Comparison of ENCODE assay signal across 24 mouse cellular contexts in genomic region chr13:52009231-52009630, GRCm38 (mm10).
DNase-seq lines count a peak whose midpoint lies in the region; ATAC-seq and TF ChIP-seq lines count a peak whose summit lies in the region.
"Had no signal": no experiment of that assay in that cellular context is flagged by ENCODE, and none has a peak within 500 bp of the region (broad histone marks: within the 10 kb centered on the region; RNA-seq: fewer than 3 reads in every experiment).

No protein-coding gene starts in this region.

- no peak overlapping the region for H3K4me2 ChIP-seq in lung, postnatal 0 days (replicated peaks; ENCODE audit: low read depth, low read length)
- H3K4me2 ChIP-seq in kidney, embryonic 14.5 days (replicated peaks; ENCODE audit: low read depth, low read length) = no peak overlapping the region
- no peak overlapping the region for H3K4me2 ChIP-seq in intestine, embryonic 16.5 days (ENCODE audit: low read depth, low read length)
- H3K4me2 ChIP-seq: embryonic facial prominence, embryonic 12.5 days; embryonic facial prominence, embryonic 15.5 days; forebrain, embryonic 15.5 days; heart, embryonic 12.5 days; heart, embryonic 15.5 days; hindbrain, embryonic 13.5 days had no signal

- H3K27ac ChIP-seq in lung, postnatal 0 days (ENCODE audit: low read length) = no peak overlapping the region
- H3K27ac ChIP-seq in kidney, embryonic 14.5 days (ENCODE audit: low read depth, low read length) = no peak overlapping the region
- no peak overlapping the region for H3K27ac ChIP-seq in intestine, embryonic 16.5 days (ENCODE audit: low read length)
- H3K27ac ChIP-seq: embryonic facial prominence, embryonic 12.5 days; embryonic facial prominence, embryonic 15.5 days; forebrain, embryonic 15.5 days; heart, embryonic 15.5 days; hindbrain, embryonic 10.5 days; hindbrain, embryonic 13.5 days had no signal

- 79% methylated on average over 4 of the region's 4 CpGs for WGBS in lung, postnatal 0 days
- 90% methylated on average over 4 of the region's 4 CpGs for WGBS in kidney, embryonic 14.5 days
- whole genome bisulfite sequencing in intestine, embryonic 16.5 days = 91% methylated on average over 4 of the region's 4 CpGs

- ATAC-seq in lung, postnatal 0 days = no peak
- peak; percentile 64 for ATAC-seq in CD4-positive, CD25-positive, alpha-beta regulatory T cell, adult 4 months
- no peak for ATAC-seq in kidney, embryonic 14.5 days (ENCODE audit: low FRiP score, low TSS enrichment)
- no peak for ATAC-seq in intestine, embryonic 16.5 days
- ATAC-seq: forebrain, embryonic 15.5 days; hindbrain, embryonic 16.5 days had no signal

- no peaks in the 10 kb centered on the region for H3K27me3 ChIP-seq in lung, postnatal 0 days (replicated peaks; ENCODE audit: insufficient read depth, low read length)
- H3K27me3 ChIP-seq in kidney, embryonic 14.5 days (ENCODE audit: control insufficient read depth, insufficient read depth, low read length) = no peaks in the 10 kb centered on the region
- H3K27me3 ChIP-seq in intestine, embryonic 16.5 days (replicated peaks; ENCODE audit: control insufficient read depth, insufficient read depth, low read length) = no peaks in the 10 kb centered on the region
- H3K27me3 ChIP-seq: embryonic facial prominence, embryonic 12.5 days; embryonic facial prominence, embryonic 15.5 days; forebrain, embryonic 15.5 days; heart, embryonic 12.5 days; heart, embryonic 15.5 days had no signal

- DNase-seq in lung, postnatal 36 days = peak; percentile 51
- DNase-seq in lung, postnatal 0 days (ENCODE audit: low spot score) = no peak
- DNase-seq in induced T-regulatory cell, adult 2 months (ENCODE audit: low read depth) = peak; percentile 58
- no peak for DNase-seq in ovary, adult 18-20 months (ENCODE audit: low spot score)
- DNase-seq in kidney, postnatal 14 days = no peak
- DNase-seq: adrenal gland, postnatal 10 days; cerebellum, adult 18-20 months; cerebellum, adult 9-10 months; cerebellum, postnatal 14 days; gastrocnemius, postnatal 25 days; heart, adult 18-20 months; heart, postnatal 10 days; heart, postnatal 36 days had no signal

- no peak overlapping the region for H3K9ac ChIP-seq in lung, postnatal 0 days (replicated peaks; ENCODE audit: low read depth)
- no peak overlapping the region for H3K9ac ChIP-seq in kidney, embryonic 14.5 days (ENCODE audit: low read depth, low read length)
- H3K9ac ChIP-seq in intestine, embryonic 16.5 days (ENCODE audit: low read depth, low read length) = no peak overlapping the region
- H3K9ac ChIP-seq: embryonic facial prominence, embryonic 12.5 days; embryonic facial prominence, embryonic 15.5 days; forebrain, embryonic 15.5 days; heart, embryonic 12.5 days; heart, embryonic 15.5 days; hindbrain, embryonic 13.5 days had no signal

- no peak for TF ChIP-seq EP300 in lung, postnatal 0 days (IDR thresholded peaks at IDR 0.05)

- no peak overlapping the region for H3K4me3 ChIP-seq in lung, postnatal 0 days (ENCODE audit: low read depth, low read length)
- no peak overlapping the region for H3K4me3 ChIP-seq in kidney, embryonic 14.5 days (ENCODE audit: low read length)
- no peak overlapping the region for H3K4me3 ChIP-seq in intestine, embryonic 16.5 days (ENCODE audit: low read length)
- H3K4me3 ChIP-seq: embryonic facial prominence, embryonic 12.5 days; embryonic facial prominence, embryonic 15.5 days; forebrain, embryonic 15.5 days; heart, embryonic 12.5 days; heart, embryonic 15.5 days; hindbrain, embryonic 10.5 days; hindbrain, embryonic 13.5 days had no signal

- no peak for TF ChIP-seq CTCF in lung, postnatal 0 days (IDR thresholded peaks at IDR 0.05)

- no peaks in the 10 kb centered on the region for H3K9me3 ChIP-seq in lung, postnatal 0 days (ENCODE audit: low read length)
- H3K9me3 ChIP-seq in kidney, embryonic 14.5 days (ENCODE audit: control insufficient read depth, low read length) = no peaks in the 10 kb centered on the region
- H3K9me3 ChIP-seq in intestine, embryonic 16.5 days (ENCODE audit: control insufficient read depth, low read length) = no peaks in the 10 kb centered on the region
- H3K9me3 ChIP-seq: embryonic facial prominence, embryonic 12.5 days; embryonic facial prominence, embryonic 15.5 days; forebrain, embryonic 15.5 days; heart, embryonic 12.5 days; heart, embryonic 15.5 days; hindbrain, embryonic 10.5 days; hindbrain, embryonic 13.5 days had no signal

- H3K4me1 ChIP-seq in lung, postnatal 0 days (ENCODE audit: insufficient read depth, low read depth, low read length) = no peaks in the 10 kb centered on the region
- H3K4me1 ChIP-seq in kidney, embryonic 14.5 days (ENCODE audit: control insufficient read depth, insufficient read depth, low read length) = no peaks in the 10 kb centered on the region
- H3K4me1 ChIP-seq in intestine, embryonic 16.5 days (ENCODE audit: control insufficient read depth, insufficient read depth, low read length) = peaks cover 5% of the 10 kb centered on the region; the same call in 1 of the 2 replicates
- H3K4me1 ChIP-seq: embryonic facial prominence, embryonic 12.5 days; heart, embryonic 15.5 days had no signal

- H3K36me3 ChIP-seq in lung, postnatal 0 days (ENCODE audit: insufficient read depth, low read length) = no peaks in the 10 kb centered on the region
- H3K36me3 ChIP-seq in kidney, embryonic 14.5 days (ENCODE audit: control insufficient read depth, insufficient read depth, low read length) = no peaks in the 10 kb centered on the region
- H3K36me3 ChIP-seq in intestine, embryonic 16.5 days (ENCODE audit: control insufficient read depth, insufficient read depth, low read length) = no peaks in the 10 kb centered on the region
- H3K36me3 ChIP-seq: embryonic facial prominence, embryonic 12.5 days; embryonic facial prominence, embryonic 15.5 days; forebrain, embryonic 15.5 days; heart, embryonic 12.5 days; heart, embryonic 15.5 days; hindbrain, embryonic 10.5 days; hindbrain, embryonic 13.5 days had no signal

Comparison
In these comparisons a context has a peak if more than half of its experiments do, and no peak if none do; other contexts are left out.
1. DNase-seq: peak in lung, postnatal 36 days (single experiment) and induced T-regulatory cell, adult 2 months (single experiment); none in lung, postnatal 0 days (single experiment), ovary, adult 18-20 months (single experiment) and kidney, postnatal 14 days (single experiment).